Mouse (Mus musculus) kidney, embryonic 16.5 days (tissue): ENCODE results near the gene Tmem259. TPM values are rescaled to one million over a fixed set of nuclear protein-coding genes. Genes with fewer than 3 reads are reported as not detected.

Experiments
- ATAC-seq: fragments of 200-750 bp; cut with Nextera tagmentation; 2 replicates; pipeline ENCODE4 v1.8.0; 2017; ENCODE audit warnings: moderate TSS enrichment; ENCODE audit not compliant: low FRiP score, low TSS enrichment
- H3K27ac ChIP-seq: fragments of 300-500 bp; sonication (generic); 2 replicates; pipeline ENCODE4 v1.5.1; 2014; ENCODE audit warnings: low read length
- H3K27me3 ChIP-seq: fragments of 300-500 bp; sonication (generic); 2 replicates; pipeline ENCODE4 v1.6.1; 2014; ENCODE audit warnings: low read length, control low read depth, mixed read lengths; ENCODE audit not compliant: insufficient read depth
- H3K36me3 ChIP-seq: fragments of 300-500 bp; sonication (generic); 2 replicates; pipeline ENCODE4 v1.6.1; 2014; ENCODE audit warnings: low read length, control low read depth, mixed read lengths; ENCODE audit not compliant: insufficient read depth
- H3K4me1 ChIP-seq: fragments of 300-500 bp; sonication (generic); 2 replicates; pipeline ENCODE4 v1.6.1; 2014; ENCODE audit warnings: low read length, control low read depth, mixed read lengths; ENCODE audit not compliant: insufficient read depth
- H3K4me2 ChIP-seq: fragments of 300-500 bp; sonication (generic); replicated peaks from 2 replicates; pipeline ENCODE4 v1.6.1; 2014; ENCODE audit warnings: low read depth, low read length
- H3K4me3 ChIP-seq: fragments of 300-500 bp; sonication (generic); 2 replicates; pipeline ENCODE4 v1.5.1; 2014; ENCODE audit warnings: mild to moderate bottlenecking, low read length
- H3K9ac ChIP-seq: fragments of 300-500 bp; sonication (generic); replicated peaks from 2 replicates; pipeline ENCODE4 v1.6.1; 2014; ENCODE audit warnings: low read length
- H3K9me3 ChIP-seq: fragments of 300-500 bp; sonication (generic); 2 replicates; pipeline ENCODE4 v1.6.1; 2016; ENCODE audit warnings: low read length, control low read depth
- WGBS: fragments of 180-500 bp; shearing (Covaris S2); extraction: QIAGEN DNeasy Blood & Tissue Kit; methylation state at CpG from one replicate; pipeline ENCODE4 v1.1.7; 2014; 5-methylcytosine and 5-hydroxymethylcytosine counted together
- polyA plus RNA-seq: library from polyadenylated mRNA; unstranded; fragments of >200 nt; fragmentation: Nextera tagmentation; extraction: Ambion mirVana; gene quantifications from 2 replicates; pipeline ENCODE4 v1.2.1, GENCODE M21; 2015

Gene Tmem259
- polyA plus RNA-seq, 1 experiment from 2014 or later: 11.2 TPM

- no peak for ATAC-seq
- H3K9ac ChIP-seq: no peak overlapping the region
- no peaks in the 10 kb centered on the region for H3K36me3 ChIP-seq
- no peak overlapping the region for H3K4me2 ChIP-seq
- H3K4me3 ChIP-seq: no peak overlapping the region
- no peak overlapping the region for H3K27ac ChIP-seq
- 81% methylated on average over 14 of the region's 14 CpGs for WGBS
- H3K4me1 ChIP-seq: peaks cover 19% of the 10 kb centered on the region
- H3K27me3 ChIP-seq: peaks cover 33% of the 10 kb centered on the region
- no peaks in the 10 kb centered on the region for H3K9me3 ChIP-seq
Observed at GRCm38 (mm10) chr10:80017771-80018170, 33.6 kb upstream of the Tmem259 start.

- H3K27ac ChIP-seq: no peak overlapping the region
- H3K36me3 ChIP-seq: no peaks in the 10 kb centered on the region
- H3K9me3 ChIP-seq: no peaks in the 10 kb centered on the region
- 64% methylated on average over 3 of the region's 3 CpGs for WGBS
- peaks cover 33% of the 10 kb centered on the region for H3K27me3 ChIP-seq
- H3K4me3 ChIP-seq: no peak overlapping the region
- peaks cover 19% of the 10 kb centered on the region for H3K4me1 ChIP-seq
- H3K9ac ChIP-seq: no peak overlapping the region
- no peak overlapping the region for H3K4me2 ChIP-seq
- ATAC-seq: no peak
Observed at GRCm38 (mm10) chr10:80017361-80017760, 33.2 kb upstream of the Tmem259 start.

- peaks cover 19% of the 10 kb centered on the region for H3K4me1 ChIP-seq
- H3K36me3 ChIP-seq: no peaks in the 10 kb centered on the region
- no peak overlapping the region for H3K4me3 ChIP-seq
- no peak overlapping the region for H3K9ac ChIP-seq
- no peaks in the 10 kb centered on the region for H3K9me3 ChIP-seq
- no peak for ATAC-seq
- 89% methylated on average over 10 of the region's 10 CpGs for WGBS
- H3K4me2 ChIP-seq: no peak overlapping the region
- peaks cover 33% of the 10 kb centered on the region for H3K27me3 ChIP-seq
- H3K27ac ChIP-seq: no peak overlapping the region
Observed at GRCm38 (mm10) chr10:80016931-80017330, 32.8 kb upstream of the Tmem259 start.

- no peak within 1 kb of the TSS for H3K4me2 ChIP-seq
- no peaks in the 10 kb centered on the region for H3K36me3 ChIP-seq
- no peaks in the 10 kb centered on the region for H3K9me3 ChIP-seq
- H3K9ac ChIP-seq: no peak within 1 kb of the TSS
- H3K4me1 ChIP-seq: peaks cover 19% of the 10 kb centered on the region
- no peak for ATAC-seq
- H3K27me3 ChIP-seq: peaks cover 33% of the 10 kb centered on the region
- no peak within 1 kb of the TSS for H3K27ac ChIP-seq
- 69% methylated on average over 11 of the region's 11 CpGs for WGBS
- H3K4me3 ChIP-seq: no peak within 1 kb of the TSS
Observed at GRCm38 (mm10) chr10:80016511-80016910, 32.4 kb upstream of the Tmem259 start, which contains the start of gene Arhgap45. Gene Arhgap45 (plus strand): TSS chr10:80016653.

- peaks cover 19% of the 10 kb centered on the region for H3K4me1 ChIP-seq
- H3K9me3 ChIP-seq: peaks cover 7% of the 10 kb centered on the region; the same call in 1 of the 2 replicates
- no peak overlapping the region for H3K27ac ChIP-seq
- no peak overlapping the region for H3K9ac ChIP-seq
- H3K27me3 ChIP-seq: peaks cover 33% of the 10 kb centered on the region
- peaks cover 6% of the 10 kb centered on the region; the same call in 1 of the 2 replicates for H3K36me3 ChIP-seq
- 72% methylated on average over 10 of the region's 10 CpGs for WGBS
- H3K4me2 ChIP-seq: no peak overlapping the region
- no peak for ATAC-seq
- no peak overlapping the region for H3K4me3 ChIP-seq
Observed at GRCm38 (mm10) chr10:80015583-80015982, 31.5 kb upstream of the Tmem259 start.

GRCm38 (mm10) chr10:80014484-80015290 is 30.6 kb upstream of the Tmem259 start:
- ATAC-seq: no peak
- Histone ChIP-seq H3K27me3 (peaks cover 33% of the 10 kb centered on the region), H3K4me1 (peaks cover 15% of the 10 kb centered on the region), H3K4me2 (no peak overlapping the region), H3K9me3 (peaks cover 11% of the 10 kb centered on the region; the same call in 1 of the 2 replicates), H3K4me3 (no peak overlapping the region), H3K9ac (no peak overlapping the region), H3K27ac (no peak overlapping the region), H3K36me3 (peaks cover 10% of the 10 kb centered on the region; the same call in 1 of the 2 replicates)
- 23% methylated on average over 28 of the region's 28 CpGs for WGBS

- Histone ChIP-seq H3K4me3 (no peak overlapping the region), H3K27me3 (peaks cover 33% of the 10 kb centered on the region), H3K9me3 (peaks cover 11% of the 10 kb centered on the region; the same call in 1 of the 2 replicates), H3K27ac (no peak overlapping the region), H3K4me1 (peaks cover 5% of the 10 kb centered on the region), H3K36me3 (peaks cover 11% of the 10 kb centered on the region; the same call in 1 of the 2 replicates), H3K4me2 (no peak overlapping the region), H3K9ac (no peak overlapping the region)
- no peak for ATAC-seq
- 35% methylated on average over 25 of the region's 25 CpGs for WGBS
Observed at GRCm38 (mm10) chr10:80013609-80014008, 29.5 kb upstream of the Tmem259 start.

GRCm38 (mm10) chr10:80011740-80012139 is 27.6 kb upstream of the Tmem259 start:
- Histone ChIP-seq H3K9me3 (peaks cover 11% of the 10 kb centered on the region; the same call in 1 of the 2 replicates), H3K4me3 (no peak overlapping the region), H3K9ac (no peak overlapping the region), H3K27me3 (peaks cover 33% of the 10 kb centered on the region), H3K4me2 (no peak overlapping the region), H3K36me3 (peaks cover 11% of the 10 kb centered on the region; the same call in 1 of the 2 replicates), H3K4me1 (peaks cover 3% of the 10 kb centered on the region; the same call in 1 of the 2 replicates), H3K27ac (no peak overlapping the region)
- no peak for ATAC-seq
- 88% methylated on average over 6 of the region's 6 CpGs for WGBS

GRCm38 (mm10) chr10:80004233-80004705 is 20.1 kb upstream of the Tmem259 start:
- H3K27me3 ChIP-seq: peaks cover 14% of the 10 kb centered on the region
- peaks cover 12% of the 10 kb centered on the region; the same call in 1 of the 2 replicates for H3K4me1 ChIP-seq
- H3K9me3 ChIP-seq: no peaks in the 10 kb centered on the region
- H3K27ac ChIP-seq: no peak overlapping the region
- no peak overlapping the region for H3K9ac ChIP-seq
- H3K4me2 ChIP-seq: no peak overlapping the region
- no peaks in the 10 kb centered on the region for H3K36me3 ChIP-seq
- H3K4me3 ChIP-seq: no peak overlapping the region
- no peak for ATAC-seq
- WGBS: 88% methylated on average over 8 of the region's 8 CpGs
